Mouse (Mus musculus): Measurements from ENCODE around the gene Galnt14.

DNA sequence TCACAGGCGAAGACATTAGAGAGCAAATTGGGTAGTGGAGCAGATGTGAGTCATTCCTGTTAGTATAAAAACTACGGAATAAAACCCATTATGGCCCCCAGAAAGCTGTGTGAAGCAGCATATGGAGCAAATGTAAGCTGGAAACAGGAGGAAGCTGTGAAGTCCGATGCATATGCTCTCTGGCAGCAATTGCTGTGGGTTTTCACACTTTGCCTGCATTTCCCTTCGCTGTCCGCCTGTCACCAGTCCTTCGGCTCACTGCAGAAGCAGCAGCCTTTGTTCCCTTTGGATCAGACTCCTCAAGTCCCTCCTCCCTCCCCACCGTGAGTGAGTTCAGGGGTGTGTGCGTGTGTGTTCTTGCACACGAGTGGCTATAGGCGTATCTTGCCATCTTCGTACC is 3.1 kb upstream of the Galnt14 start:
- TF ChIP-seq POLR2A (IDR thresholded peaks at IDR 0.05; ENCODE audit: insufficient read depth, low read length) (no peak), CTCF (IDR thresholded peaks at IDR 0.05; ENCODE audit: low read depth, low read length) (no peak), EP300 (IDR thresholded peaks at IDR 0.05; ENCODE audit: insufficient read depth, low read depth, low read length) (no peak)
